Mouse (Mus musculus) heart, embryonic 16.5 days (tissue): ENCODE results near the gene Psma7. TPM values are rescaled to one million over a fixed set of nuclear protein-coding genes. Genes with fewer than 3 reads are reported as not detected.
A peak's percentile ranks its signal among the peaks of the same experiment; 100 is the strongest.

Experiments used
- ATAC-seq: fragments of 200-750 bp; cut with Nextera tagmentation; replicated peaks from 2 replicates; pipeline ENCODE4 v1.8.0; 2017; ENCODE audit warnings: moderate number of reproducible peaks; ENCODE audit not compliant: insufficient read depth, low FRiP score; ENCODE audit errors: extremely low read depth
- H3K27ac ChIP-seq: fragments of 300-500 bp; sonication (generic); 2 replicates; pipeline ENCODE4 v1.5.1; 2014; ENCODE audit warnings: mild to moderate bottlenecking, low read length, control low read depth, moderate library complexity
- H3K27me3 ChIP-seq: fragments of 300-500 bp; sonication (generic); 2 replicates; pipeline ENCODE4 v1.6.1; 2014; ENCODE audit warnings: low read length, mixed read lengths; ENCODE audit not compliant: control insufficient read depth, insufficient read depth
- H3K36me3 ChIP-seq: fragments of 300-500 bp; sonication (generic); 2 replicates; pipeline ENCODE4 v1.6.1; 2014; ENCODE audit not compliant: control insufficient read depth, insufficient read depth
- H3K4me1 ChIP-seq: fragments of 300-500 bp; sonication (generic); 2 replicates; pipeline ENCODE4 v1.6.1; 2014; ENCODE audit warnings: low read length, mixed read lengths; ENCODE audit not compliant: control insufficient read depth, insufficient read depth
- H3K4me2 ChIP-seq: fragments of 300-500 bp; sonication (generic); 2 replicates; pipeline ENCODE4 v1.6.1; 2014; ENCODE audit warnings: low read depth, mild to moderate bottlenecking, control low read depth, low read length
- H3K4me3 ChIP-seq: fragments of 300-500 bp; sonication (generic); 2 replicates; pipeline ENCODE4 v1.5.1; 2014; ENCODE audit warnings: mild to moderate bottlenecking, control low read depth, low read length
- H3K9ac ChIP-seq: fragments of 300-500 bp; sonication (generic); 2 replicates; pipeline ENCODE4 v1.6.1; 2014; ENCODE audit warnings: low read length, control low read depth
- H3K9me3 ChIP-seq: fragments of 300-500 bp; sonication (generic); replicated peaks from 2 replicates; pipeline ENCODE4 v1.6.1; 2016; ENCODE audit warnings: low read length; ENCODE audit not compliant: control insufficient read depth
- WGBS: fragments of 180-500 bp; shearing (Covaris S2); extraction: QIAGEN DNeasy Blood & Tissue Kit; methylation state at CpG from one replicate; pipeline ENCODE4 v1.1.7; 2014; 5-methylcytosine and 5-hydroxymethylcytosine counted together
- polyA plus RNA-seq: library from polyadenylated mRNA; unstranded; fragments of >200 nt; fragmentation: Nextera tagmentation; extraction: Ambion mirVana; gene quantifications from 2 replicates; pipeline ENCODE4 v1.2.1, GENCODE M21; 2015

The Psma7 gene
- 389 and 421 TPM in 2 replicates for polyA plus RNA-seq

- H3K36me3 ChIP-seq = peaks cover 17% of the 10 kb centered on the region
- ATAC-seq = peak; percentile 94
- H3K4me1 ChIP-seq = peaks cover 23% of the 10 kb centered on the region
- peak within 1 kb of the TSS; percentile 80 for H3K4me2 ChIP-seq
- no peaks in the 10 kb centered on the region for H3K9me3 ChIP-seq
- H3K9ac ChIP-seq = peak within 1 kb of the TSS; percentile 95
- H3K27me3 ChIP-seq = no peaks in the 10 kb centered on the region
- peak within 1 kb of the TSS; percentile 92 for H3K27ac ChIP-seq
- under 1% methylated on average over 73 of the region's 78 CpGs for WGBS
- peak within 1 kb of the TSS; percentile 97 for H3K4me3 ChIP-seq
Observed at GRCm38 (mm10) chr2:180042256-180042857, at the start of gene Psma7, which contains the start of gene Ss18l1. TSS of gene Psma7 (minus strand) at chr2:180042433. TSS of gene Ss18l1 (plus strand) at chr2:180042509.

GRCm38 (mm10) chr2:180090285-180090684 lies 48.1 kb upstream of the Psma7 start:
- Histone ChIP-seq H3K36me3 (peaks cover 3% of the 10 kb centered on the region), H3K4me3 (no peak overlapping the region), H3K4me2 (no peak overlapping the region), H3K27me3 (no peaks in the 10 kb centered on the region), H3K27ac (no peak overlapping the region), H3K4me1 (no peaks in the 10 kb centered on the region), H3K9ac (no peak overlapping the region), H3K9me3 (no peaks in the 10 kb centered on the region)
- no peak for ATAC-seq
- 56% methylated on average over 11 of the region's 11 CpGs for WGBS

GRCm38 (mm10) chr2:180087472-180087871 lies 45.2 kb upstream of the Psma7 start:
- Histone ChIP-seq H3K4me2 (no peak overlapping the region), H3K36me3 (peaks cover 3% of the 10 kb centered on the region), H3K27me3 (no peaks in the 10 kb centered on the region), H3K9ac (no peak overlapping the region), H3K9me3 (no peaks in the 10 kb centered on the region), H3K4me1 (no peaks in the 10 kb centered on the region), H3K4me3 (no peak overlapping the region), H3K27ac (no peak overlapping the region)
- WGBS = 89% methylated on average over 4 of the region's 4 CpGs
- no peak for ATAC-seq

- H3K9ac ChIP-seq = no peak overlapping the region
- no peak overlapping the region for H3K4me3 ChIP-seq
- no peak overlapping the region for H3K27ac ChIP-seq
- H3K4me1 ChIP-seq = no peaks in the 10 kb centered on the region
- peaks cover 7% of the 10 kb centered on the region for H3K36me3 ChIP-seq
- 88% methylated on average over 5 of the region's 5 CpGs for WGBS
- no peaks in the 10 kb centered on the region for H3K9me3 ChIP-seq
- no peaks in the 10 kb centered on the region for H3K27me3 ChIP-seq
- ATAC-seq = no peak
- H3K4me2 ChIP-seq = no peak overlapping the region
Observed at GRCm38 (mm10) chr2:180086637-180087027, 44.4 kb upstream of the Psma7 start.

- H3K27ac ChIP-seq = no peak overlapping the region
- H3K9me3 ChIP-seq = no peaks in the 10 kb centered on the region
- no peak overlapping the region for H3K4me3 ChIP-seq
- 71% methylated on average over 16 of the region's 16 CpGs for WGBS
- no peaks in the 10 kb centered on the region for H3K4me1 ChIP-seq
- no peak overlapping the region for H3K4me2 ChIP-seq
- H3K9ac ChIP-seq = no peak overlapping the region
- peaks cover 7% of the 10 kb centered on the region for H3K36me3 ChIP-seq
- H3K27me3 ChIP-seq = no peaks in the 10 kb centered on the region
- ATAC-seq = no peak
Observed at GRCm38 (mm10) chr2:180085926-180086636, 43.8 kb upstream of the Psma7 start.

- Histone ChIP-seq H3K4me1 (no peaks in the 10 kb centered on the region), H3K9me3 (no peaks in the 10 kb centered on the region), H3K27ac (no peak overlapping the region), H3K36me3 (peaks cover 7% of the 10 kb centered on the region), H3K27me3 (no peaks in the 10 kb centered on the region), H3K4me3 (no peak overlapping the region), H3K4me2 (no peak overlapping the region), H3K9ac (no peak overlapping the region)
- 39% methylated on average over 3 of the region's 3 CpGs for WGBS
- ATAC-seq = no peak
Observed at GRCm38 (mm10) chr2:180084565-180084964, 42.3 kb upstream of the Psma7 start.

GRCm38 (mm10) chr2:180083063-180083462 lies 40.8 kb upstream of the Psma7 start:
- H3K4me3 ChIP-seq = no peak overlapping the region
- H3K27ac ChIP-seq = no peak overlapping the region
- no peak for ATAC-seq
- H3K9ac ChIP-seq = no peak overlapping the region
- H3K4me1 ChIP-seq = no peaks in the 10 kb centered on the region
- WGBS = 87% methylated on average over 10 of the region's 10 CpGs
- H3K4me2 ChIP-seq = no peak overlapping the region
- H3K9me3 ChIP-seq = no peaks in the 10 kb centered on the region
- H3K36me3 ChIP-seq = peaks cover 7% of the 10 kb centered on the region
- H3K27me3 ChIP-seq = no peaks in the 10 kb centered on the region

- H3K36me3 ChIP-seq = peaks cover 7% of the 10 kb centered on the region
- no peaks in the 10 kb centered on the region for H3K9me3 ChIP-seq
- H3K27ac ChIP-seq = no peak overlapping the region
- no peak overlapping the region for H3K9ac ChIP-seq
- 92% methylated on average over 8 of the region's 8 CpGs for WGBS
- no peaks in the 10 kb centered on the region for H3K27me3 ChIP-seq
- H3K4me1 ChIP-seq = no peaks in the 10 kb centered on the region
- no peak overlapping the region for H3K4me3 ChIP-seq
- H3K4me2 ChIP-seq = no peak overlapping the region
- ATAC-seq = no peak
Observed at GRCm38 (mm10) chr2:180080680-180081079, 38.4 kb upstream of the Psma7 start.

- no peak overlapping the region for H3K27ac ChIP-seq
Observed at GRCm38 (mm10) chr2:180077622-180078021, 35.4 kb upstream of the Psma7 start.

More at GRCm38 (mm10) chr2:180077622-180078021, 35.4 kb upstream of the Psma7 start:
- H3K9me3 ChIP-seq = no peaks in the 10 kb centered on the region
- no peak for ATAC-seq
- no peak overlapping the region for H3K9ac ChIP-seq
- no peak overlapping the region for H3K4me2 ChIP-seq
- no peak overlapping the region for H3K4me3 ChIP-seq
- H3K4me1 ChIP-seq = no peaks in the 10 kb centered on the region
- H3K36me3 ChIP-seq = peaks cover 4% of the 10 kb centered on the region
- no peaks in the 10 kb centered on the region for H3K27me3 ChIP-seq
- WGBS = 83% methylated on average over 3 of the region's 3 CpGs
